Mouse (Mus musculus) testis, adult 2 months (tissue): ENCODE measurements around the gene Gm10719.
"Not testable (repeated sequence)": the region's sequence is repeated elsewhere in the genome, so short reads cannot be mapped to it uniquely, and the experiment has no call there.

Source experiments
- CTCF ChIP-seq: fragments of 200-500 bp; IDR thresholded peaks from 2 replicates; pipeline ENCODE4 v1.5.1; 2012; ENCODE audit warnings: low read depth, mild to moderate bottlenecking, inconsistent platforms, low read length, moderate library complexity; ENCODE audit not compliant: control insufficient read depth, insufficient read depth, insufficient replicate concordance
- POLR2A ChIP-seq: fragments of 200-500 bp; IDR thresholded peaks from 2 replicates; pipeline ENCODE4 v1.6.1; 2012; ENCODE audit warnings: low read depth, mild to moderate bottlenecking, inconsistent platforms, low read length, moderate library complexity; ENCODE audit not compliant: control insufficient read depth

DNA sequence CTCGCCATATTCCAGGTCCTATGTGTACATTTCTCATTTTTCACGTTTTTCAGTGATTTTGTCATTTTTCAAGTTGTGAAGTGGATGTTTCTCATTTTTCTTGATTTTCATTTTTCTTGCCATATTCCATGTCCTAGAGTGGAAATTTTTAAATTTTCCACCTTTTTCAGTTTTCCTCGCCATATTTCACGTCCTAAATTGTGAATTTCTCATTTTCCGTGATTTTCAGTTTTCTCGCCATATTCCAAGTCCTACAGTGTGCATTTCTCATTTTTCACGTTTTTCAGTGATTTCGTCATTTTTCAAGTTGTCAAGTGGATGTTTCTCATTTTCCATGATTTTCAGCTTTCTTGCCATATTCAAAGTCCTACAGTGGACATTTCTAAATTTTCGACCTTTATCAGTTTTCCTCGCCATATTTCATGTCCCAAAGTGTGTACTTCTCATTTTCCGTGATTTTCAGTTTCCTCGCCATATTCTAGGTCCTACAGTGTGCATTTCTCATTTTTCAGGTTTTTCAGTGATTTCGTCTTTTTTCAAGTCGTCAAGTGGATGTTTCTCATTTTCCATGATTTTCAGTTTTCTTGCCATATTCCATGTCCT, 14.3 kb upstream of the Gm10719 start, which contains the start of gene Gm11168:
- TF ChIP-seq CTCF, POLR2A: not testable (repeated sequence)
